Mouse (Mus musculus) MN1 (cell line): ENCODE measurements at regions not wholly inside any gene's neighbourhood (a gene's known extent, or its start where the extent isn't known, plus 50 kb on each side); places are given as distances from the start of the nearest gene placed in this dataset.

ENCODE experiments used
- DNase-seq: peaks from one replicate; pipeline ENCODE4 v3.0.0-alpha.2; 2016; ENCODE audit warnings: low spot score

- peak; percentile 39 for DNase-seq
Observed at GRCm38 (mm10) chr6:89006997-89007396, 104.9 kb downstream of the Tpra1 start.

- DNase-seq: no peak
Observed at GRCm38 (mm10) chr6:89007516-89007915, 105.5 kb downstream of the Tpra1 start.

GRCm38 (mm10) chr6:89008614-89009171, 106.6 kb downstream of the Tpra1 start:
- DNase-seq: peak; percentile 68

GRCm38 (mm10) chr6:89012998-89013689, 111.1 kb downstream of the Tpra1 start:
- DNase-seq: no peak

- no peak for DNase-seq
Observed at GRCm38 (mm10) chr6:89013690-89014061, 111.6 kb downstream of the Tpra1 start.

- DNase-seq: peak; percentile 13
Observed at GRCm38 (mm10) chr6:89024101-89024650, 122.1 kb downstream of the Tpra1 start.

- DNase-seq: no peak
Observed at GRCm38 (mm10) chr6:89033433-89034298, 131.6 kb downstream of the Tpra1 start.

GRCm38 (mm10) chr6:89034455-89034854, 132.4 kb downstream of the Tpra1 start:
- no peak for DNase-seq

GRCm38 (mm10) chr6:89035061-89035835, 133.2 kb downstream of the Tpra1 start:
- DNase-seq: no peak

GRCm38 (mm10) chr6:89035836-89036156, 133.7 kb downstream of the Tpra1 start:
- no peak for DNase-seq

GRCm38 (mm10) chr6:89037392-89037791, 135.3 kb downstream of the Tpra1 start:
- DNase-seq: no peak

GRCm38 (mm10) chr6:89037901-89038300, 135.8 kb downstream of the Tpra1 start:
- no peak for DNase-seq

GRCm38 (mm10) chr6:89040919-89041318, 138.9 kb downstream of the Tpra1 start:
- no peak for DNase-seq

- no peak for DNase-seq
Observed at GRCm38 (mm10) chr6:89042478-89043239, 140.6 kb downstream of the Tpra1 start.

GRCm38 (mm10) chr6:89045436-89045966, 143.4 kb downstream of the Tpra1 start:
- no peak for DNase-seq

GRCm38 (mm10) chr6:89046476-89046875, 144.4 kb downstream of the Tpra1 start:
- DNase-seq: no peak

GRCm38 (mm10) chr6:89047629-89048332, 145.7 kb downstream of the Tpra1 start:
- no peak for DNase-seq

GRCm38 (mm10) chr6:89049290-89049689, 147.2 kb downstream of the Tpra1 start:
- DNase-seq: no peak

GRCm38 (mm10) chr6:89050575-89051270, 148.7 kb downstream of the Tpra1 start:
- no peak for DNase-seq
